Mouse (Mus musculus): Measurements from ENCODE around the gene Nell2.
"Not testable (repeated sequence)": the region's sequence is repeated elsewhere in the genome, so short reads cannot be mapped to it uniquely, and the experiment has no call there.

The Nell2 gene

DNA sequence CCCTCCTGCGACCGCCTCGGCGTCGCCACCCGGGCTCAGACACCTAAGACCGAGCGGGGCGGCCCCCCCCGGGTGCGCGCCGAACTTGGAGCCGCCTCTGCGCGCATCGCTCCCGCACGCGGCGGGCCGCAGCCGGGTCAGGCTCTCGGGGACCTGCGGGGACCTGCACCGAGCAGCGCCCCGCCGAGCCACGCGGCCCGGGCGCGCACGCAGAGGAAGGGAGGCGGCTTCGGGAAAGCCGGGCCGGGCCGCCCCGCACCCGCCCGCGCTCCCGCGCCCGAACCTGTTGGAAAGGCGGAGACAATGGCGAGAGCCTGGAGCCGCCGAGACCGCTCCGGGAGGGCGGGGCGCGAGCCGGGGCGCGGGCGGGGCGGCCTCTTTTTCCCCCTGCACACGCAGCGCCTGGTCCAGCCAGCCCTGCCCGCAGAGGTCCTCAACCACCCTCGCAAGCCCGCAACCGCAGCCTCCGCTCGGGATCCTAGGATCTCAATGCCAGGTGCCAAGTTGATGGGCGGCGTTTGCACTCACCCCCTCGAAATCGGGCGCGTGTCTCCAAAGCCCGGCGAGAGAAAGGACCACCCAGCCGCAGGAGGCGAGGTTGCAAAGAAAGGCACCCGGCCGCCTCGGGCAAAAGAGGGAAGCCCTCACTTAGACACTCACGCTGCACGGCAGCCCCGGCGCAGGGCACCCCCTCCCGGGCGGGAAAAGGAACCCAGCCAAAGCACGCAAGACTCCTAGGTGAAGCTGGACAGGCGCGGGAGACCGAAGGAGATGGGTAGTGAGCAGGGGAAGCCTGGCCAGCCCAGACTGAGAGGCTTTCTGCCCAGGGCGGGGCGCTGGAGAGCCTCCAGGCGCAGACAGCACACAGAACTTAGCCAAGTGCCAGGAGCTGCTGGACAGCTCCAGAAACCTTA, at the start of gene Nell2:
TSS of gene Nell2 (minus strand) at position 612 of the 914 bp plus-strand sequence.
- CTCF ChIA-PET: no interaction called here

DNA sequence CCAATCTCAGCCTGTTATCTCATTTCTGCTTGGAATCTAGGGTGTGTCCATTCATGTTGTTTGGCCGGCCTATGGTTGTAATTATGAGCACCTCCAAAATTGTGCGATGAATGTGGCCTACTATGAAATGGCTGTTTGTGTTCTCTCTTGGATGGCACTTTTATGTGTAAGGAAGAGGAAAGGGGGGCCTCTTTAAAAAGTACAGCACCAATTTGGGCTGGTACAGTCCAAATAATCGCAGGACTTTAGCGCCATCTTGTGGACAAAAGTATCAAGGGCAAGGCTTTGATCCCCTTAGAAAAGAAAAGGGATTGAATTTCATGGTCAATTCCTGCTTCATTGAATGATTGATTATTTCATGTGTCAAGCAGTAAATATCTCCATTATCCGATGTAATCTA, 46.3 kb upstream of the Nell2 start:
- CTCF ChIA-PET: no interaction called here

DNA sequence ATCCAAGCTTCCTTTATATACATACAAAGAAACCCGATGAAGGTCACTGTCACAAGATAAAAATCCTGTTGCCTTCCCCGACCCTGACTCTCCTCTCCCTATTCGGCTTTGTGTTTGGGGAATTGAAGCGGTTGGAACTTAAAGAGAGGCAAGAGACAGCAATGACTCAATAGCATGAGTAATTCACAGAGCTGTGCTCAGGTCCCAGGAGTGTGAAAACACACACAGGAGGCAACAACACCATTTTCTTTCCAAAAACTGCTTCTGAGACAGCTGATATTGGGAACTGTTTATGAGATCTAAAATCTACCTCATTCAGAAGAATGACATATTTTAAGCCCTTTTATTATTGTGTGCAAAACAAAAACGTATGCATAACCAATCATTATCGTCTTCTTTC, 41.2 kb upstream of the Nell2 start:
- CTCF ChIA-PET: no interaction called here

DNA sequence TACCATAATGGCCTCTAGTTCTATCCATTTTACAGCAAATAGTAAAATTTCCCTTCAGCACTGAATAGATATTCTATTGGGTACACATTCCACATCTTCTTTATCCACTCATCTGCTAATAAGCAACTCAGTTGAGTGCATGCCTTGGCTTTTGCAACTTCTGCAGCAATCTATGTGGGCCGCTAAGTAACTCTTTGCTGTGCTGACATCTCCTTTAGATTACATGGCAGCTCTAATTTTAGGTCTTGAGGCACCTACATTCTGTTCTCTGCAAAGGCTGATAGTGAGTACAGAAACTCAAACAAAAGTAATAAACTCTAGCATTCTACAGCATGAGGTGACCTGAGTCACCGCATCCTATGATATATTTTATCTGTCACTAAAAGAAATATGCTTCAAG, 36.8 kb upstream of the Nell2 start:
- CTCF ChIA-PET: no interaction called here

DNA sequence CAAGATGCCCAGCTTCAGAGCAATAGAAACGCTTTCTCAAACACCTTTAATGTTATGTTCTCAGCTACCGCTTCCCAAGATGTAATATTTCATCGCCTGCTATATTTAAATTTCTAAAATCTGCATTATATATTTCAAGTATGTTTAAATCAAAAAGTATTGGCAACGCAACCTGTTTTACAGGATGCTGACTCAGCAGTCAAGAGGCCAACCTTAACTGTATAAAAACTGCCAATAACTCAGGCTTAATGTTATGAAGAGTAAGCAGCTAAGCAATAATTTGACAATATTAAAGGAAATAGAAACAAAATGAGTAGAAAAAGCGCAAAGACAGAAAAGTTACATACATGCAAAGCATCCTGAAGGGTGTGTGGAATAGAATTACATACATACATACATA, 32.9 kb upstream of the Nell2 start:
- CTCF ChIA-PET: no interaction called here

DNA sequence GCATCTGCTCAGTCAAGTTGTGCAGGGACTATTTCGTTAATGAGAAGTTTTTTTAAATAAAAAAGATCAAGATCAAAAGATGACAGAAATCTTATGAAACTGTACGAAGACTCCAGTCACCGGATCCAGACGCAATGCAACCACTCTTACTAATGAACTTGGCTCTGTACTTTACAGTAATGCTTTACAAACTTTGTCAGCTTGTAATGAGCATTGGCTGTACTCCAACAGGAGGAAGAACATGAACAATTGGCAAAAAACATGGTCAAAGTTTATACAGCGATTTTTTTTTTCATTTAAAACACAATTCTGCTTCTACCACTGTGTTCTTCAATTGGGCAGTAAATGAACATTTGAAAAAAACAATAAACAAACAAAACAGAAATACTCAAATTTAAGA, 21.7 kb upstream of the Nell2 start:
- CTCF ChIA-PET: no interaction called here

DNA sequence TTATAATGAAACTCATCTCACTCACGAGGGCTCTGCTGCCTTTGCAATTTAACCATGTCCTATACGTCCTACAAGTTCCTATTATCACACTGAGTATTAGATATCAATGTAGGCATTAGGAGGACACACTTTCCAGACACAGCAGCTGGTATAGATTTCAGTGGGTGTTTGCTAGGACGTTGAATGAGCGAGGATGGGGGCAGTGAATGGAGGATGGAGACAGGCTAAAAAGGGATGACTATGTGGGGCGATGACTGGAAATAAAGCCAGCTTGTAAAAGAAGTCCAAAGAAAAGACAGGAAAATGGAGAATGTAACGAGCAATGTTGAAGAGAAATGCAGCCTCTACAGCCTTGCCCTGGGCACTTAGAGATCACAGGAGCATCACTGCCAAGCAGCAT, 14.3 kb upstream of the Nell2 start:
- CTCF ChIA-PET: no interaction called here

DNA sequence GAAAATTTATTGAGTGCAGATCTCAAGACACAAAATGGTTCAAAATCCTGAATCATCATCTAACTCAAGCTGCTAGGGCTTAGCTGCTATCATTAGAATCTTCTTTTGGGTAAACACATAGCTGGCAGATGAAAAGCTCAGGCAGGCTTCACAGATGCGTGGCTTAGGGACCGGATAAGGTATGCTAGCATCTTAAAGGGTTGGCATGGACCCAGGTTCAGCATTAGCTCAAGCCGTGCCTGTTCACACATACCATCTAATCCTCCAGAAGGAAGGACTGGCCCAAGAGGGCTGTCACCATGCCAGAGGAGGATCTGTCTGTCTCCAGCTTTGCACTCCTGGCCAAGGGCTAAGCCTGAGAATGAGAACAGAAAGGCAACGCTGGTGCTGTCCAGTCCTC, 8.4 kb upstream of the Nell2 start:
- CTCF ChIA-PET: no interaction called here

DNA sequence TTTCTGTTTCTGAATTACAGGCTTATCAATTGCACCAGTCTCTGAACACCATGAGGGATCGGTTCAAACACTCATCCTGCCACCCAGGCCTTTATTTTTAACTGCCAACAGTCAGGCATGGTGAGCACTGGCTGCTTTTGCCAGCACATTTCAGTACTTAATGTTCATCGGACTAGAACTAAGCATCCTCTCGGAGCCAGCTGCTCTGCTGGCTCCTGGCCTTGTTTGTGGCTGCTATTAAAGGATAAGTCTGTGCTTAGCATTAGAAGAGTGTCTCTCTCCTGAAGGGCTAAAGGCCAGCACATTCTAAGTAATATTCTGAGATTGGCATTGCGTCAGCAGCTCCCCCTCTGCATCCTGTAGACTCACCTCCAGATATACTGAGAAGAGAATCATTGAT, 7.9 kb upstream of the Nell2 start:
- CTCF ChIA-PET: no interaction called here

DNA sequence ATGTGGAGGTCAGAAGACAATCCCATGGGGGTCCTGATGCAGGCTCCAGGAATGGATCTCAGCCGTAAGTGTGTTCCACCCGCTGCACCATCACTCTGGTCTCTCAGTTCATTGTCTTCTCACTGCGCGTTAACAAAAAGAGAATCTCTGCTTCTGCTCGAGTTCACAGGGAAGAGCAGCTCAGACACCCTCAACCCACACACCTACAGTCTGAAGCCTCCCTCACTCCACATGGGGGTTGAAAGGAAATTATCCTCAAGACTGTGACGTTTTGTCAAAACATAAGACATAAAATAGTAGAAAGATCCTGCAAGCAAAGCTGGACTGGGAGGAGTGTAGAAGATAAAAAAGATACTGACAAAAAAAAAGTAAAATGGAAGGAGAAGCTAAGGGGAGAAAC, 6.3 kb upstream of the Nell2 start:
- CTCF ChIA-PET: no interaction called here

DNA sequence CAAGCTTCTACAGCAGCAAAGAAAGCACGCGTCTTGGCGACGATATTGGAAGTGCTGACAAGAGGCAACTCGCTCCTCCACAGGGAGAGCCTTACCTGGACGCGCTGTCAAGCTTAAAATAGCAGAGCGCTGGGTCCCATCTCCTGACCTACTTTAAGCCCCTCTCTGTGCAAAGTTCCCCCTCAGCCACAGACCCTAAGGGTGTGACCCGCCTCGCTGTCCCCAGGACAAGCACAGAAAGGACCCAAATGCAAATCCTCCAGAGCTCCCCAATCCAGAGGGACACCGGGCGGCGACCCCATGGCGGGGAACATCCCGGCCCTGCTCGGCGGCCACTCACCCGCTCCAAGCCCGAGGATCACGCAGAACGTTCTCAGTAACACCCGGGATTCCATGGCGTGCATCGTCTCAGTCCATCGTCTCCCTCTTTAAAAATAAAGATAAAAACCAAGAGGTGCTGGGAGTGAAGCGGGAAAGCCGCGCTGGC, 855 bp downstream of the Nell2 start:
- CTCF ChIA-PET: no interaction called here

DNA sequence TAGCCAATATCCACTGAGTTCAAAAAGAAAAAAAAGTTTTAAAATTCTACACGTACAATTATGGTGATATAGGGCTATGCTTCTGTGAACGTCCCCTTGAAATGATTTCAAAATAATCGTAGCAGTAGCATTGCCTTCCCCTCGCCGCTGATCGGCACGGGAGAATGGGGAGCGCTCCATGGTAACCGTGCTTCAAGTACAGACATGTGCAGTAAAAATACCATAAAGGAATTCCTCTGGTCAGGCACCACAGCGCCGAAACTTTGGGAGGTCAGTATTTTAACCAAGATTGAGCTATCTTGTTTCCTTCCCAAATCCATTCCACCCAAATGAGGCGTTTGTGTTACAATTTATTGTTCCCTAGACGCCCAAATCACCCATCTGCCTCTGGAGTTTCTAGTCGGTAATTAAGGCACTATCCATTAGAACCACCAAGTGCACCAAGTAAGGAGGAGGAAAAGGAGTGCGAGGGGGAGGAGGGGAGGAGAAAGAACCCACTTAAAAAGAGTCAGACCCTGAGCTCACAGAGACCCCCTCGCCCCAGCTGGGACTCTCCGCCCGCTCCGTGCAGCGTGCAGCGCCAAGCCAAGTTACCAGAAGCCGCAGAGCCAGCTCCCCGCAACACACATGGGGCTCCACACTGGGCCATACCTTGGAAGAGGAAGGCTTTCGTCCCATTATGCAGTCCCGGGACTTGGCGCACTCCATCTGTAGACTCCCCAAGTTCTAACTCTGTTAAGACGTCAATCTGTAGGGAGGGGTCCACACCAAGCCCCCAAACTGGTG, 1.5 kb downstream of the Nell2 start:
- CTCF ChIA-PET: no interaction called here

DNA sequence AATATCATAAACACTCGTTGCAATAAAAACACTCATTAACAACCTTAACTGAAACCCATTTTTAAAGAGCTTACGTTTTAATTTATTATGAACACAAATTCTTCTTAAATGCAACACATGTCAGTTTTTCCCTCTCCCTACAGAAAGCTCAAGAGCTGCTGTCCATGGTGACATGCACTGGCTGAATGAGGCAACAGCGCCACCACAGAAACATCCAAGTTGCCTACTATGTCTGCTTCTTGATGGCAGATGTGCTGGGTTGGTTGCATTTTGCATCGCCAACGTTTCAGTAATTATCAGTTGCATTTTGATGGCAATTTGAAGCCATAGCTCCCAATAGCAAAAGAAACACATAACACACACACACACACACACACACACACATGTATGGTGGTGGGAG, 2.4 kb downstream of the Nell2 start:
- CTCF ChIA-PET: no interaction called here

DNA sequence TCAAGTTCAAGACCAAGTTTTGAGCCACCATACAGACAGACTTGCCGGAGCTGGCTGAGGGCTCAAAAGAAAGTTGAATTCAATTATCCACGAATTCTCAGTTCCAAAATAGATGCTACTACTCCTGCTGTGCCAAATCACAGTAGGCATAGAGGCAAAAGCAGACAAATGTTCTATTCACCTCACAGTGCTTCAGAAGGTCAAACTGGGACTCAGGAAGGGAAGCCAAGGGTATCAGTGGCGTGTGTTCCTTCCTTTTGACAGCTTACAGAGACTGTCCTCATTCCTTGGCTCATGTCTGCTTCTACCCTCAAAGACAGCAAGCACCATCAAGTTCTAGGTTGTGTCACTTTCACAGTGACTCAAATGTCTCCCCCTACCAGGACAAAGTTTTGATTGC, 10.2 kb downstream of the Nell2 start:
- CTCF ChIA-PET: no interaction called here

DNA sequence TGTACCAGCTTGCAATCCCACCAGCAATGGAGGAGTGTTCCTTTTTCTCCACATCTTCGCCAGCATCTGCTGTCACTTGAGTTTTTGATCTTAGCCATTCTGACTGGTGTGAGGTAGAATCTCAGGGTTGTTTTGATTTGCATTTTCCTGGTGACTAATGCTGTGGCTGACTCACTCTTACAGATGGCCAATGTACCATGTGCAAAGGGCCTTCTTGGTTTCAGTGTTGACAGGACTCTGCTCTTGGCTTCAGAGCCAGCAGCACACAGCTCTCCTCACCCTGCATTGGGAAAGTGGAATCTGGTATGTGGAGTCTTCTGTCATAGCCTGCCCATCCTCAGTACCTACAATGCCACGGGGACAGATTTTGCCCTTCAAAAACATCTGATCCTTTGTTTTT, 15.1 kb downstream of the Nell2 start:
- CTCF ChIA-PET: not testable (repeated sequence)

DNA sequence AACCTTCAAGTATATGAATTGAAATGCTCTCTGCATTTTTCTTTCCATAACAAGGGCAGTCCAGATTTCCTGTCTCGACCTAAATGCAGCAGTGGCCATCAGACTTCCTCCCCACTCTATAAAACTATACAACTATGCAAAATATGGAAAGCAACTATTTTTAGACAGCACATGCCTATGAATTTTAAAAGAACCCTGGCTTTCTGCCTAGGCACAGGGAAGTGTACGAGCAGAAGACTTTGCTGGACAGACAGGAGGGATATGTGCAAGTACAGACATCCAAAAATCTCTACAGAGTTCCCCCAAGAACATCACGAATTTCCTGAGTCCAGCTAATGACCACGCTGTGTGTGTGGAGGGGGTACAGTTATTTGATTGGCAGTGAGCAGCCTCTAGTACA, 32.7 kb downstream of the Nell2 start:
- CTCF ChIA-PET: no interaction called here

DNA sequence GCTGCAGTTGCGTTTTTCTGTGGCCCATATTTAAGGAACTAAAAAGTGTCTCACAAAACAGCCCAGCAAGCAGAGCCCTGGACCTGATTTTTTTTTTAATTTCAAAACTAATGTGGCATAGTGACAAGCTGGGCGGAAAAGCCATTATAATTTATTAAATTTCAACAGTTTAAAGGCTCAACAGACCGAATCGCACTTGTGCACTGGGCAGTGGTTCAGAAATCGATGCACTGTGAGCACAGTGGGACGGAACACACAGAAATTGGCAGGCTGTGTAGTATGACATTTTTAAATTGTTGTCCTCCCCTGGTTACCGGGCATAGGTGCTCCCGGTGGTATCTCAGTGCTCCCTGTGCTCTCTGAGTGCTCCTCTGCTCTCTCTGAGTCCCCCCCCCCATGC, 33.2 kb downstream of the Nell2 start:
- CTCF ChIA-PET: no interaction called here

DNA sequence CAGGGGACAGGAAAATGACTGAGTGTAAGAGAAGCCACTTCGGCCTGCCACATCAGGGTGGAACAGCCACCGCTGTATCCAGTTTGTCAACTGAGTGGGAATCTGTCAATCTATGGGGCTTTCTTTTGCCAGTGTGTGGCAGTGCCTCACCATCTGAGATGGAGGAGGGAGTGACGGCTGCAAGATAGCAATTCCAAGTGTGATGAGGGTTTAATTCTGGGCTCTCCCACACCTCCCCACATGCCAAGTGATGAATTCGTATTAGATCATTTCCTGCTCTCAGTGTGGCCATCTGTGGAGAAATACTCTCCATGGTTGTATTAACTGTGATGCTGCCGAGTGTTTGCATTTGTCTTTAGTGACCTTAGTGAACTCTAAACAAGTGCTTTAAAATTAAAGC, 36.2 kb downstream of the Nell2 start:
- CTCF ChIA-PET: no interaction called here

DNA sequence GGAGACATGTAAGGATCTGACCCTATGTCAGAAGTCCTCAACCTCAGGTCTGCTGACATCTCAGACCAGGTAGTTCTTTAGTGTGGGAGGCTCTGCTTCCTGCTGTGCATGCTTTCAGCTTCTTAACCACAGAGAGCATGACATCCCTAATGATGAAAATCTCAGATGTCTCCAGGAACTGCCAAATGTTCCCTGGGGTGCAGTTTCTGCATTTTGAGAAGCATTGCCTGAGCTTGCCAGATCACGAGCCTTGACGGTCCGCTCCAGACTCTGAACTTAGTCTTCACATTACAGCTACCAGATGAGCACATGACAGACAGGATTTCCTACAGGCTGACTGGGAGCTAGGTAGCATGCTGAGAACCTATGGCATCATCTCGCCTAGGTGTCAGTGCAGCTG, 39.2 kb downstream of the Nell2 start:
- CTCF ChIA-PET: no interaction called here

DNA sequence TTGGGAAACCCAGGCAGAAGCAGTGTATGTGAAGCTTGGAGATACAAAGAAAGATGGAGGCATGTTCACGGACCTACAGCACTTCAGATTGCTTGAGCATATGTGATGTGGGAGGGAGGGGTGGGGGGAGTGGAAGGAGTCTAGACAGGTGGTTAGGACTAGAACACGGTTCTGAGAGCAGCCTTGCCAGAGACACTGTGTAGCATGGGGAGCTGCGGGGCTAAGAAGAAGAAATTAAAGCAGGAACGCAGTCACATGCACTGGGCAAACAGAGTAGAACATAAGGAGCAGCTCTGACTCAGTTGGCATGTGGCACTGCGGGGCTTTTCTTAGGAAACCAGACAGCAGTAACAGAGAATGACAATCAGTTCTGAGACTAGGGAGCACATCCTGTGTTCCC, 40.4 kb downstream of the Nell2 start:
- CTCF ChIA-PET: no interaction called here

DNA sequence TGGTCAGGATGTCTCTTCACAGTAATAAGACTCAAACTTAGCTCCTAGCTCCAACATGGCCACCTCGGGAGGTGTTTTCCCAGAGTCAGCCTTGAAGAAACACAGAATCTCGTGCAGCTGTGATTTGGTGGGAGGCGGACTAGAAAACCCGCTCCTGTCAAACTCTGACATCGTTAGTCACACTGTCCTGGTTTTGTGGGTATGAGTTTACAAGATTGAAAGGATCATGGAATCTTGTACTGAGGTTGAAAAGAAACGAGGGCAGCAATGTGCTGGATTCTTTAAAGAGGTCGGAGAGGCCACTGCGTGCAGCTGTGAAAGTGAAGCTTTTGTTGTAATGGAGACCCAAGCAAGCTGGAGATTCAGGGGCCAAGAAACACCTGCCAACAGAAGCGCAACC, 46.4 kb downstream of the Nell2 start:
- CTCF ChIA-PET: no interaction called here

DNA sequence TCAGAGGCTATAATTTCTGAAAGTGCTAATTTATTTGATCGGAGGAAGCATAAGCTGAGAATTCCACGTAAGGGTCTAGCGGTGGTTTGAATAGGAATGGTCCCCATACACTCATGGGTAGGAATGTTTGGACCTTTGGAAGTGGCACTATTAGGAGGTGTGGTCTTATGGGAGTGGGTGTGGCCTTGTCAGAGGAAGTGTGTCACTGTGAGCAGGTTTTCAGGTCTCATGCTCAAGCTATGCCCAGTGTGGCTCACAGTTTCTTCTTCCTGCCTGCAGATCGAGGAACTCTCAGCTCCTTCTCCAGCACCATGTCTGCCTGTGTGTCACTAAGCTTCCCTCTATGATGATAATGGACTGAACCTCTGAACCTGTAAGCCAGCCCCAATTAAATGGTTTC, 46.8 kb downstream of the Nell2 start:
- CTCF ChIA-PET: no interaction called here

DNA sequence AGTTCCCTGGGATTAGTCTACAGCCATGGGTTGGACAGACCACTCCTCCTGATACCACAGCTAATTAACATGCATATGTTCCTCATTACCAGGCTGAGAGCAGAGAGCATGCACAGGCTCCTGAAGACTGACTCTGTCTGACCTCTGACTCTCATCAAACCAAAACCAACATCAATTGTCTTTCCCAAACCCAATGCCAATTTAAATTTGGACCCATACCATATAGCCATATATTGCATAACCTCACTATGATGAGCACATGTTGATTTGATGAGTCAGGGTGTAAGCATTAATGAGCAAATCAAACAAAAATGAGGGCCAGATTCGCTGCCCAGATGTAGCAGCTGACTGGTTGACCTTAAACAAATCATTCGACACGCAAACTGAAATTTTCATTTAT, 51.9 kb downstream of the Nell2 start:
- CTCF ChIA-PET: no interaction called here

DNA sequence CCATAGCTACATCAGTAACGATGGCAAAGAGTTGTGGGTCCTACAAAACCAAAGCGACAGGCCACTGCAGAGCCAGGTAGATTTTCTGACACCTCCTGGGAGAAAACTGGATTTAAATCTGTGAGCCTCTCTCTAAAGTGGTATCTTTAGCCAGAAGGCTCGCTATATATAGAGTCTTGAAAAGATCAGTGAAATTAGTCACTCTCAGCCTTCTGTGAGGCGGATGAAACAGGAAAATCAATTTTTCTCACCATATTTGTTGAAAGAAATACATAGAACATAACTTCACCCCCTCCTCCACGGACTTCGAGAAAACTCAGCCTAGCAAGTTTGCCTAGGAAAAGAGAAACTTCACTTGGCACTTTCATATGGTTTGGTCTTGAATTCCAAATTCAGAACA, 54.4 kb downstream of the Nell2 start:
- CTCF ChIA-PET: no interaction called here

Data from spleen, embryonic (tissue).